Mouse (Mus musculus): ENCODE data around the gene Hspd1.

DNA sequence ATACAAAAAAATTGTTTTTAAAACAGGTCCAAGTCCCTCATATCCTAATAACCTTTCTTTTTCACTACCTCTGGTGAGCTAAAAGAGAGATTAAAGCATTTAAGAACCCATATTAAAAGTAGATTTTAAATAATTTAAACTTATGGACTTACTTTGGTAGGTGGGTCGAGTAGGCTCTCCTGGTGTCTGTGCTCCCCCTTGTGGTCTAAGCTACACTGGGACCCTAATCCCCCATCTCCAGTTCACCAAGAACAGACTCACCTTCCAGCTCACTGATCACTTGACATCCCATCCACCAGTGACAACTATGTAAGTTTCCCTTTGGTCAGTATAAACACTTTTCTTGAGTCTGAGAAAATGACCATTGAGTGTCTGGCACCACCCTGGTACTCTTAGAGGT, 45.8 kb downstream of the Hspd1 start:
- no peak for TF ChIP-seq EP300 (optimal IDR thresholded peaks at IDR 0.05)
- TF ChIP-seq CTCF (IDR thresholded peaks at IDR 0.05; ENCODE audit: low read depth): 0 out of 2 replicates have a peak, but pooled peaks have one; percentile 20
